Mouse (Mus musculus): ENCODE measurements around the gene Smyd1.

The Smyd1 gene

GRCm38 (mm10) chr6:71201925-71202324, 120.1 kb downstream of the Smyd1 start:
- no peak for DNase-seq

- no peak for DNase-seq
Measured at GRCm38 (mm10) chr6:71199612-71200011, 122.4 kb downstream of the Smyd1 start, which contains the start of gene Fabp1. TSS of gene Fabp1 (plus strand) at chr6:71199827.

GRCm38 (mm10) chr6:71197636-71198535, 124.1 kb downstream of the Smyd1 start:
- DNase-seq = no peak

GRCm38 (mm10) chr6:71196107-71196506, 125.9 kb downstream of the Smyd1 start:
- no peak for DNase-seq

- DNase-seq = peak; percentile 8
Measured at GRCm38 (mm10) chr6:71193151-71193740, 128.8 kb downstream of the Smyd1 start.

- DNase-seq = no peak
Measured at GRCm38 (mm10) chr6:71190501-71190900, 131.5 kb downstream of the Smyd1 start.

GRCm38 (mm10) chr6:71189578-71189977, 132.5 kb downstream of the Smyd1 start:
- DNase-seq = no peak

- DNase-seq = no peak
Measured at GRCm38 (mm10) chr6:71184941-71185604, 137.0 kb downstream of the Smyd1 start.

- no peak for DNase-seq
Measured at GRCm38 (mm10) chr6:71180596-71180995, 141.4 kb downstream of the Smyd1 start.

- no peak for DNase-seq
Measured at GRCm38 (mm10) chr6:71172812-71173580, 149.0 kb downstream of the Smyd1 start.

- peak; percentile 33 for DNase-seq
Measured at GRCm38 (mm10) chr6:71166551-71167169, 155.4 kb downstream of the Smyd1 start.

- DNase-seq = peak; percentile 9
Measured at GRCm38 (mm10) chr6:71164394-71164793, 157.6 kb downstream of the Smyd1 start.

Data from lung, postnatal 10 days (tissue).